Mouse (Mus musculus) kidney, adult 9 months (tissue): ENCODE results near the gene Wdr81.
"Not testable (repeated sequence)": the region's sequence is repeated elsewhere in the genome, so short reads cannot be mapped to it uniquely, and the experiment has no call there.

Experiments
- DNase-seq: peaks from one replicate; pipeline ENCODE4 v3.0.0; 2022

Gene Wdr81

GRCm38 (mm10) chr11:75460103-75460843, 5.8 kb upstream of the Wdr81 start:
- DNase-seq: peak; percentile 98

DNA sequence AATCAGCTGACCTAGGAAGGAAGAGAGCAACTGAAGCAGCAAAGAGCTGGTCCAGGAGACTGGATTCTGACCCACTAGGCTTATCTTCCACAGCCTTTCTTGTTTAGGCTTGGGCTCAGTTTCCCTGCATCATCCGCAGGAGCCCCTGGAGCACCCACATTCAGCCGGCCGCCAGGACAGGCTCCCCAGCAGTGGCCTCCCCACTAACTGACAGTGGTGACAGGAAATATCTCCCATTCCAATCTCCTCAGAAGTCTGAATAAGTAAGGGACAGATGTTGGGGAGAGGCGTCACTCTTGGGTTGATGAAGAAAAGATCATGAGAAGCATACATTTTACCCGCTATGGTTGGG, 5.2 kb upstream of the Wdr81 start:
- no peak for DNase-seq

DNA sequence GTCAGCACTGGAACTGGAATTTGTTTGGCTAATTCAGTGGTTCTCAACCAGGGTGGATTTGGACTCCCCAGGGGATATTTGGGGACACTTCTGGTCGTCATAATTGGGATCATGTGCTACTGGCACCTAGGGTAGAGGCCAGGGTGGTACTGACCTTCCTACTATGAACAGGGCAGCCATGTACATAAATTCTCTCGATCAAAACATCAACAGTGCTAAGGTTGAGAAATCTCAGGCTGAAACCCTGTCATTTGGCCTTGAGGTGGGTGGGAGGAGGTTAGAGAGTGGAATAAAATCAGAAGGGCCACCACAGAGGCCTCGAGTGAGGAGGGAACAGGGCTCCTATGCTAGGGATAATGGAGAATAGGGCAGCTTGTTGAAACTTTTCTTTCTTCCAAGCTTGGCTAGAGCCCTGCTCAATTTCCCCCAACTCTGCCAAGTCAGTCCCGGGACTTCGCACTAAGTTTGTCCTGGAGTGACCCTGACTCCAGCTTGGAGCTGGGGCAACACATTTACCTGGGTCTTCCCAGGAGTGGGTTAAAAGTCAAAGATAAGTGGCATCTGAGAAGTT, 4.7 kb upstream of the Wdr81 start:
- peak; percentile 75 for DNase-seq

DNA sequence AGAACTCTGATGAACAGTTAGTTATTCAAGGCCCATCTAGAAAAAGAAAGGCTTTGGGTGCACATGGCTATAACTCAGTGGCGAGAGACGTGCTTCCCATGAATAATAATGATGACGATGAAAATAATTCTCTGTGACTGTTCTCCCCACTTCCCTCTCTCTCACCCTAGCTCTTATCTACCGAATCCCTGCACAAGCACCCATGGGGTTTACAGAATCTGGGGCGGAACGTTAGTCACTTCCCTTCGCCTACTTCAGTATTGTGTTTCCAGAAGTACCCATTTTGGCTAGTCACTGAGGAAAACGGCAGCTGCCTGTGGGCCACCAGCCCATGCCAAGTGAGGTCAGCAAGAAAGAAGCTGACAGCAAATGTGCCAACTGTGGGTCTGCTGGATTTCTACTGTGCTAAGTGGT, 4.1 kb upstream of the Wdr81 start:
- DNase-seq: peak; percentile 36

- peak; percentile 62 for DNase-seq
Observed at GRCm38 (mm10) chr11:75458169-75458568, 3.7 kb upstream of the Wdr81 start.

GRCm38 (mm10) chr11:75456440-75456871, 1.9 kb upstream of the Wdr81 start:
- DNase-seq: no peak

DNA sequence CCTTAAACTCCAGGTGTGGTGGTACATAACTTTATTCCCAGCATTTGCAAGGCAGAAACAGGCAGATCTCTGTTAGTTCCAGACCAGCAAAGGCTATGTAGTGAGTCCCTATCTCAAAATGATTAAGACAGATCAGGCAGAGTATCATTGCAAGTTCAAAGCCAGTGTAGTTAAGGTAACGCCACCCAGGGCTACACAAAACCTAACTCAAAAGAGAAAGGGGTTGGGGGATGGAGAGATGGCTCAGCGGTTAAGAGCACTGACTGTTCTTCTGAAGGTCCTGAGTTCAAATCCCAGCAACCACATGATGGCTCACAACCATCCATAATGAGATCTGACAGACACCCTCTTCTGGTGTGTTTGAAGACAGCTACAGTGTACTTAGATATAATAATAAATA, 1.5 kb upstream of the Wdr81 start:
- DNase-seq: not testable (repeated sequence)

- DNase-seq: peak; percentile 78
Observed at GRCm38 (mm10) chr11:75455041-75455736, 672 bp upstream of the Wdr81 start.

DNA sequence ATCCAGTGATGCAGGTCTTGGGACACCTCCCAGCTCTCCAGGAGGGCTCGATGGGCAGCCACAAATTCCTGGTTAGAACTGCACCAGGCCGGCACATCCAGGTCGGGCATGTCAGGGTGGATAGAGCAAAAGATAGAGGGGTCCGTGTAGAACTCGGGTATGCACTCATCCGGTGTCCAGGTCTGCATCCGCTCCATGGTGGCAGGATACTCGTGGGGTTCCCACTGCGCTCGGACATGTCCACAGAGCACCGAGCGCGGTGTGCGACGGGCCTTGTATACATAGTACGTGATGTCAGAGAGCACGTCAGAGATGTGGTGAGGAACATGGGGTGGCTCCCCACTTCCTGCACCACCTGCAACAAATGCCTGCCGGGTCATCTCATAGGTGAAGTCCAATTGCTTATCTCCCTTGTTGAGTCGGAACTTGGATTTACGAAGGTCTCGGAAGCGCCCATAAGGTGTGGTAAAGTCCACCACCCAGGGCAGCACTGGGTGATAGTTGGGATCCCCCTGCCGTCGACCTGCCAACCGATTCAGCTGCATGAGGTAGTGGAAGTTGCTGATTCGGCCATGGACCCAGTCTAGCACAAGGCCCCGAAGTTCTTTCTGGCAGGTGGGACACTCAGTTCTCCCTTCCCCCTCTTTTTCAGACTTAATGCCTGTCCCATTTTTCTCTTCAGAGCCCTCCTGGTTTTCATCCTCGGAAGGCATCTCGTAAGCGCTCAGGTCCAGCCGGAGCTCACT, 1.5 kb downstream of the Wdr81 start:
- no peak for DNase-seq

- DNase-seq: no peak
Observed at GRCm38 (mm10) chr11:75452081-75452480, 2.4 kb downstream of the Wdr81 start.

DNA sequence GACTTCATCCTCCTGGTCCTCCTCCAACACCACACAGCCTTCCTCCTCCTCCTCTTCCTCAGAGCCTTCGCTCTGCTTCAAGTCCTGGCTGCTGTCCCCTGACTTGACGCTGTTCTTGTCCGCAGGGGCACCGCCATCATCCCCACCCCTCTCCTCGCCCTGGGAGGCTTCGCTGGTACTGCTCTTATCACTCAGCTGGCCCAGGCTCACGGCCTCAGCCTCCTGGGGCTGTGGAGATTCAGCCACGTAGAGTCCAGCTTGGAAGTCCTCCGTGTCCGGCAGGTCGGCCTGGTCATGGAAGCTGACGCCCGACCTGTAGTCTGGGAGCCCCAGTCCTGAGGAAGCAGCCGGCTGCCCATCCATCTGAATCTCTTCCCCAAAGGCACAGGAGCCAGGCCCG, 3.6 kb downstream of the Wdr81 start:
- no peak for DNase-seq

DNA sequence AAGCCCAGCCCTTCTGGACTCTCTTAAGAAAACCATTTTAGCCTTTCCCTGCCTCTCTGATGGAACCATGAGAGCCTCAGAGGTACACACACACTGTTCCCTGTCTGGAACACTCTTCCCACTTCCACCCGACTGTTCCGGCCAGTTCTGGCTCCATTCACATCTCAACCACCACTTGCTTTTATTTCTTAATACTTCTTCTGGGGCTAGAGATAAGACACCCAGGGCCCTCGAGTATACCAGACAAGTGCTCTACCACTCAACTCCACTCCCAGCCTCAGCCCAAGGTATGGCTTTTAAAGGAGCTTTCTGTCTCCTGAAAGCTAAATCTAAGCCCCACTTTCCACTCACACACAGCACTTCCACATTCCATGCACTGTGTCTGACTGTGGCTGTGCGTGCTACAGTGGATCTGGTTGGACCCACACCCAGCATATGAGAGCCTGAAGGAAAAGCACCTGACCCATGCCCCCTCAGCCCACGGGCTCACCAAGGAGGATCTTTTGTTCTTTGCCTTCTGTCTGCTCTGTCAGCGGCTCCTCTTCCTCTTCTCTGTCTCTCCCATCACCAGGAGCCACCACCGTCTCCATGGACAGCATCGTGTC, 4.1 kb downstream of the Wdr81 start:
- DNase-seq: no peak

DNA sequence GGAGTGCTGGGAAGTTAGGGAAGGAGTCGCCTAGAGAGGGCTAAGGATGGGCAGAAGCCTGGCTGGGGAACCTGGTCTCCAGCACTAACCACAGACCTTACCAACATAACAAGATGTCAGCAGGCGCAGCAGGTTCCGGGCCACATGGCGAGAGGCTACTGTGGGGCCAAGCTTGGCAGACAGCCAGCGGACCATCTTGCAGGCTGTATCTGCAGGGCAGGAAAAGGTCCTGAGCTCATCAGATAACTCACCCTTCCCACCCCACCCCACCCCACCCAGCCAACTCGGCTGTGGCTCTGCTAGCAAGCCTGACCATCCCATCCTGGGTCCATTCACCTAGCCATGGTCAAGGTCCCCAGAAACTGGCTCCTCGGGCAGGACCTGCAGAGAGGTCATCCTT, 4.8 kb downstream of the Wdr81 start:
- DNase-seq: no peak

DNA sequence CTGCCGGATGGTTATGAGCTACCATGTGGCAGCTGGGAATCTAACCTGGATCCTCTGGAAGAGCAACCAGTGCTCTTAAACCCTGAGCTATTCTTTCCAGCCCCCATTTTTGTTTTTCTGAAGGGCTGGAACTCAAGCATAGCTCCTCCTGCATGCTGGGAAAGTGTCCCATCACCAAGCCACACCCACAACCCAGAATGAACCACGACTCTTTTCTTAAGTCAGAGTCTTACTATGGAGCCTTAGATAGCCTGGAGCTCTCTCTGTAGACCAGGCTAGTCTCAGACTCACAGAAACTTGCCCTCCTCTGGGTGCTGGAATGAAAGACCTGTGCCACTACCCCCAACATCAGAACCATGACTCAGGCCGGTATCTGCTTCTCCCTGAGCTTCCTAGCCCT, 5.9 kb downstream of the Wdr81 start:
- DNase-seq: no peak

DNA sequence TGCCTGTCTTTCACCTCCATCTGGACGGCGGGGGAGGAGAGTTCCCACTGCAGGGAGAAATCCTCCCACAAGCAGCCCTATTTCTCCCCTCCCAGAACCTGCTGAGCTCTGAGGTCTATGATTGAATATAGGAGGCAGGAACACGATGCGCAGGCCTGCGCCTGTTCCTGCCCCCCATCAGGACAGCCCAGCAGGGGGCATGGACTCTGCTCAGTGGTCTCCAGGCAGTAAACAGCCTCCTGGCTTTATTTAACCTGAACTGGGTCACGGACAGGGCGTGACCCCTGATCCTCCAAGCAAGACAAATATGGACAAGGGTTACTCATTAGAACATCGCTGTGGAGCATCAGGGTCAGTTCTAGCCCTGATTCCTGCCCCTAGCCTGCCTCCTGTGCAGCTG, 10.8 kb downstream of the Wdr81 start:
- peak; percentile 97 for DNase-seq

DNA sequence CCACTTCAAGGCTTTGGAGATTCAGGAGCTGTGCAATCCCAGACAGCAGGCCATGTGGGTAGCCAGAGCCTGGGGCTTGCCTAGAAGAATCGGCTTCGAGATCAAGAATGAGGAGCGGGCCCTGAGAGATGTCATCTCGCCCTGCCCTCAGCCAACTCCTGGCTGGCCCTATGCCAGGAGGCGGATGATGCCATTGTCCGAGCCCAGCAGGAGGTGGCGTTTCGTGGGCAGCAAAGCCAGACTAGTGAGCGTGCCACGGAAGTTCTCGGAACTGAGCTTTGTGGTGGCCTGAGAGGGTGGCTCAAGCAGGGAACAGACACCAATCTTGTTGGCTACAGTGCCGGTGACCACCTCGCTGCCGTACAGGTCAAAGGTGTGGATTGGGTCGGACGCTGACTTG, 12.9 kb downstream of the Wdr81 start:
- DNase-seq: peak; percentile 75

DNA sequence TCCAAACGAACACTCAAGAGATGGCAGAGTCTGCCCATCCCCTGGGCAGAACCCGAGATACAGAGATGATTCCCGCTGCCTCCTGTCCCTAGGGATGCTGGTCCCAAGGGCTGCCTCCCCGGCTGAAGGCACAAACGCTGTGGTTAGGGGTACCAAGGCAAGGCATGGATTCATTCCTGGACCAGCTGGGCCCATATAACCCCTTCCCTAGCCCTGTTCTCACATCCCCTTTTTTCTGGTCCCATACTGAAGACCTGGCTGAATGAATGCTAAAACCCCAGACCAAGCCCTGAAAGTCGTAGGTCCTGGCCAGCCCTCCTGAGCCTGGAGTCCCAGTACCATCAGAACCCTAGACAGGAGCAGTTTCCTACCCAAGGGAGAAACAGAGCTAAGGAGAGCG, 13.5 kb downstream of the Wdr81 start:
- DNase-seq: no peak

- DNase-seq: peak; percentile 66
Observed at GRCm38 (mm10) chr11:75439951-75440350, 14.6 kb downstream of the Wdr81 start.

DNA sequence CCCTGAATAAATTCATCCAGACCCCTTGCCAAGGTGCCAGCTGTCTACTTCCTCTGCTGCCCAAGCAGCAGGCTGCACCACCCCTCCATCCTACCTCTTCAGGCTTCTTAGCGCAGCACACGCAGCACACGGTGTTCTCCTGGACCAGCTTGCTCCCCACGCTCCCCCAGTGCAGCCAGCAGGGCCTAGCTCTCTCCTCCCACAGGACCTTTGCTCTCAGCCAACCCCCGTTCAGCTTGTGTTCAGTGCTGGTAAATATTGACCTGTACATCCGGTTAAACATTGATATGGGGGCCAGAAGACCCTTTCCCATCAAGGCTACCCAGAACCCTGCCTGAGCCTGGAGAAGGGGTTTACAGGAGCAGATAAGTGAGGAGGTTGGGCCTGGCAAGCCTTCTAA, 15.2 kb downstream of the Wdr81 start, which contains the start of gene Serpinf2:
Gene Serpinf2, minus strand, starts transcription at position 229 of the 400 bp plus-strand sequence.
- DNase-seq: peak; percentile 84

- DNase-seq: peak; percentile 81
Observed at GRCm38 (mm10) chr11:75438804-75439203, 15.7 kb downstream of the Wdr81 start.

DNA sequence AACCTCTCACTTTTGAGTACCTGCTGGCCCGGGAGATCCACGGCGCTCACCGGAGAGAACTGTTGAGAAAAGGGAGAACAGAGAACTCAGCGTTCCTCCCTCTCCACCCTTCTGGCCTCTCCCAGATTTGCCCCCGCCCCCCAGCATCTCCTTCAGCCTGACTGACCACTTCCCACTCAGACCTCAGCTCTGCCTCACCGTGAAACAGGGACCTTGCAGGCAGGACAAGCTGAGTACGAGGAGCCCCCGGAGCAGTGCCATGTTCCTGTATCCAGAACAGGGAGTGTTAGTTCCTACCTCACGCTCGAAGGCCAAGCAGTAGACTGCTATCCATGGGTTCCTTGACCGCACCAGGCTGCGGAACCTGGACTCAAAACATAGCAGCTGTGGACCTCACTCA, 16.3 kb downstream of the Wdr81 start:
- DNase-seq: no peak

- no peak for DNase-seq
Observed at GRCm38 (mm10) chr11:75434138-75434537, 20.4 kb downstream of the Wdr81 start.

- DNase-seq: no peak
Observed at GRCm38 (mm10) chr11:75431307-75431706, 23.2 kb downstream of the Wdr81 start.
